Mouse (Mus musculus): ENCODE results near the gene Pcolce. TPM values are rescaled to one million over a fixed set of nuclear protein-coding genes. Genes with fewer than 3 reads are reported as not detected.

Gene Pcolce
- polyA plus RNA-seq, 1 experiment from 2014 or later, result 75.5 TPM

DNA sequence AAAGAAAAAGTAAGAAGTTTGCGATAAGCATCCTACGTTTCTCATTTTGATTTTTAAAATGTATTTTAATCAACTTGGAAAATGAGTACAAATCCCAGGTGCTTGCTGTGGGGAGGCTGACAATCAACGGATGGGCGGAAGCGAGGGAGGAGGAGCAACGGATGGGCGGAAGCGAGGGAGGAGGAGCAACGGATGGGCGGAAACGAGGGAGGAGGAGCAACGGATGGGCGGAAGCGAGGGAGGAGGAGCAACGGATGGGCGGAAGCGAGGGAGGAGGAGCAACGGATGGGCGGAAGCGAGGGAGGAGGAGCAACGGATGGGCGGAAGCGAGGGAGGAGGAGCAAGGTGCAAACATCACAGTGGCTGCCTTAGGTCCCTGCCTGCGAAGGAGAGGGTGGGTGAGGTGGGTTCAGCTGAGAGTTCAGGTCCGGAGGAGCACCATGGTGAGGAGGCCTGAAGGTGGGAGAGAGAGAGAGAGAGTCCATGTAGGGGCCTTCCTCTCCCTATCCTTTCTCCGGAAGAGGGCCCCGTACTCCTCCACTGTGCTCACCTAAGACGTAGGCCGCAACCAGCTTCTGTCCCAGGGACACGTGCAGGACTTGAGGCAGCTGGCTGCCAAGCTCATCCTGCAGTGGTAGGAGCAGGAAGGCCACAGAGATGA, 16.9 kb downstream of the Pcolce start:
- H3K9me3 ChIP-seq (ENCODE audit: control insufficient read depth, low read length), result no peaks in the 10 kb centered on the region
- H3K27me3 ChIP-seq (ENCODE audit: control insufficient read depth, insufficient read depth, low read length), result no peaks in the 10 kb centered on the region
- H3K27ac ChIP-seq (ENCODE audit: low read depth, low read length), result no peak overlapping the region
- no peak for DNase-seq (ENCODE audit: low spot score)
- WGBS, result 29% methylated on average over 26 of the region's 30 CpGs
- H3K4me2 ChIP-seq (ENCODE audit: low read depth), result peak overlapping the region; percentile 26; the same call in 1 of the 2 replicates
- no peak for ATAC-seq (ENCODE audit: insufficient read depth, low FRiP score, low TSS enrichment)
- H3K9ac ChIP-seq (ENCODE audit: low read length), result no peak overlapping the region
- H3K4me1 ChIP-seq (ENCODE audit: control insufficient read depth, insufficient read depth, low read length), result peaks cover 10% of the 10 kb centered on the region; the same call in 1 of the 2 replicates
- peaks cover 2% of the 10 kb centered on the region; the same call in 1 of the 2 replicates for H3K36me3 ChIP-seq (ENCODE audit: control insufficient read depth, insufficient read depth, low read length)
- H3K4me3 ChIP-seq (ENCODE audit: low read depth, low read length), result no peak overlapping the region

DNA sequence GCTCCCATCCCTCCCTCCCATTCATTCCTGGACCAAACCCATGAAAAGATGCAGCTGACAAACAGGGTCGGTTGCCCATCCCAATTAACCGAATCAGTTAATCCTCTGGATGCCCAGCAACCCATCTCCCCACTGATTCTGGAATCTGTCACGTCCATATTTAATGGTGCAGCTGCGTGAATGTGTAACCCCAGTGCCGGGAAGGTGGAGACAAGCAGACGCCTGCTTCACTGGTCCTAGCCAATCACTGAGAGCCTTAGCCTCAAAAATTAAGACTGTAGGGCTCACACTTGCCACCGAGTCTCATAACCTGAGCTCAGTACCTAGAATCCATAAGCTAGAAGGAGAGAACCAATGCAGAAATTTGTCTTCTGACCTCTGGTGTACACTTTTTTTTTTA, 17.7 kb downstream of the Pcolce start:
- Histone ChIP-seq H3K27me3 (ENCODE audit: control insufficient read depth, insufficient read depth, low read length) (no peaks in the 10 kb centered on the region), H3K36me3 (ENCODE audit: control insufficient read depth, insufficient read depth, low read length) (peaks cover 2% of the 10 kb centered on the region; the same call in 1 of the 2 replicates), H3K4me1 (ENCODE audit: control insufficient read depth, insufficient read depth, low read length) (peaks cover 10% of the 10 kb centered on the region; the same call in 1 of the 2 replicates), H3K4me2 (ENCODE audit: low read depth) (no peak overlapping the region), H3K27ac (ENCODE audit: low read depth, low read length) (no peak overlapping the region), H3K9ac (ENCODE audit: low read length) (no peak overlapping the region), H3K4me3 (ENCODE audit: low read depth, low read length) (no peak overlapping the region), H3K9me3 (ENCODE audit: control insufficient read depth, low read length) (no peaks in the 10 kb centered on the region)
- DNase-seq (ENCODE audit: low spot score) (no peak), ATAC-seq (ENCODE audit: insufficient read depth, low FRiP score, low TSS enrichment) (no peak)
- WGBS, result 72% methylated on average over 7 of the region's 7 CpGs

DNA sequence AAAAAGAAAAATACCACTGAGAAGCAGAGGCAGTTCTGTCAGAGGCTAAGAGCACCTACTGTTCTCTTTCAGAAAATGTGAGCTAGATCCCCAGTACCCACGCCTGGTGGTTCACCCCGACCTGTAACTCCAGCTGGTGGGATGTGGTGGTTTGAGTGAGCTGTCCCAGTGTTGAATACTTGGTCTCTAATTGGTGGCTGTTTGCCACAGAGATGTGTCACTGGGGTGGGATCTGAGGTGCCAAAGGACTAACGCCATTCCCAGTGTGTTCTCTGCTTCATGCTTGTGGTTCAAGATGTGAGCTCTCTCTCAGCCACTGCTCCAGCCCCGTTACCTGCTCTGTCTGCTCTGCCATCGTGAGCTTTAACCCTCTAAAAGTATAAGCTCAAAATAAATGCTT, 23.1 kb downstream of the Pcolce start:
- H3K27me3 ChIP-seq (ENCODE audit: control insufficient read depth, insufficient read depth, low read length), result no peaks in the 10 kb centered on the region
- ATAC-seq (ENCODE audit: insufficient read depth, low FRiP score, low TSS enrichment) (no peak), DNase-seq (ENCODE audit: low spot score) (no peak)
- H3K9ac ChIP-seq (ENCODE audit: low read length), result no peak overlapping the region
- no peak overlapping the region for H3K27ac ChIP-seq (ENCODE audit: low read depth, low read length)
- H3K4me1 ChIP-seq (ENCODE audit: control insufficient read depth, insufficient read depth, low read length), result no peaks in the 10 kb centered on the region
- H3K9me3 ChIP-seq (ENCODE audit: control insufficient read depth, low read length), result no peaks in the 10 kb centered on the region
- no peaks in the 10 kb centered on the region for H3K36me3 ChIP-seq (ENCODE audit: control insufficient read depth, insufficient read depth, low read length)
- H3K4me3 ChIP-seq (ENCODE audit: low read depth, low read length), result no peak overlapping the region
- WGBS, result 74% methylated on average over 5 of the region's 5 CpGs
- no peak overlapping the region for H3K4me2 ChIP-seq (ENCODE audit: low read depth)

DNA sequence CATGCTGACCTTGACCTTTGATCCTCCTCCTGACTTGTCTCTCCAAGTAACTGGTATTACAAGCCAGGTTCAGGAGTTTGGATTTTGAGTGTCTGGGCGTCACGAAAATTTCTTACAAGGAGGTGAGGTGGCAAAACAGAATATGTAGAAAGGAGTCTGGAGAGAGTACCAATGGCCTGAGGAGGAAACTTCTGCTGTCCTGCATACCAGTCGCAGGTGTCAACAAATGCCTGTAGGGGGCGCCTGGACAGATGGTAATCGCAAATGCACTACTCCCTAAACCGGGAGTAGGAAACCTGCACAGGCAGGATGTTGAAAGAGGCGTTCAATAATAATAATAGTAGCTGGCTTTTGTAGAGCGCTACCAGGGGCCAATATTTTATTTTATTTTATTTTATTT, 28.6 kb downstream of the Pcolce start:
- Histone ChIP-seq H3K4me3 (ENCODE audit: low read depth, low read length) (no peak overlapping the region), H3K27me3 (ENCODE audit: control insufficient read depth, insufficient read depth, low read length) (peaks cover 15% of the 10 kb centered on the region), H3K9ac (ENCODE audit: low read length) (no peak overlapping the region), H3K36me3 (ENCODE audit: control insufficient read depth, insufficient read depth, low read length) (no peaks in the 10 kb centered on the region), H3K4me2 (ENCODE audit: low read depth) (no peak overlapping the region), H3K9me3 (ENCODE audit: control insufficient read depth, low read length) (no peaks in the 10 kb centered on the region), H3K27ac (ENCODE audit: low read depth, low read length) (no peak overlapping the region), H3K4me1 (ENCODE audit: control insufficient read depth, insufficient read depth, low read length) (no peaks in the 10 kb centered on the region)
- peak; percentile 53 for DNase-seq (ENCODE audit: low spot score)
- ATAC-seq (ENCODE audit: insufficient read depth, low FRiP score, low TSS enrichment), result no peak
- WGBS, result 33% methylated on average over 8 of the region's 8 CpGs

DNA sequence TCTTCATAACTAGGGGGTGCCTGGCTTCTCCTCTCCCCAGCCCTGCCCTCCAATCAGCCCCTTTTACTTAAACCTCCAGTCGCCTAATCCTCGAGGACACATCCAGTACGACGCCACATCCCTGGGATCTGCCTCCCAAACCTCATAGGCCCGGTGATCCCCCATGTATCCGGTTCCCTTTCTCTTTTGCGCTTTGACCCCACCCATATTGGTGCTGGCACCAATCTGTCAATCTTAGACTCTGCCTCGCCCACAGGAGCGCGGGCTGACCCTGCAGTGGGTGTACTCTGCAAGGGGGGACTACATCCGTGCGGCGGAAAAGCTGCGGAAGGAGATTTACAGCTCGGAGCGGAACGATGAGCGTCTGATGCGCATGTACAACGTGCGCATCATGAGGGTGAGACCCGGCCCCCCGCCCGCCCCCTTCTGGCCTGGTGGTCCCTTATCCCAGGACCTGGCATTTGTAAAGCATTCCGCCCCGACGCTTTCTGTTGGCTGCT, 29.9 kb downstream of the Pcolce start:
- Histone ChIP-seq H3K4me3 (ENCODE audit: low read depth, low read length) (peak overlapping the region; percentile 24), H3K4me2 (ENCODE audit: low read depth) (peak overlapping the region; percentile 38), H3K9ac (ENCODE audit: low read length) (peak overlapping the region; percentile 39), H3K36me3 (ENCODE audit: control insufficient read depth, insufficient read depth, low read length) (no peaks in the 10 kb centered on the region), H3K27ac (ENCODE audit: low read depth, low read length) (no peak overlapping the region), H3K4me1 (ENCODE audit: control insufficient read depth, insufficient read depth, low read length) (no peaks in the 10 kb centered on the region), H3K27me3 (ENCODE audit: control insufficient read depth, insufficient read depth, low read length) (peaks cover 15% of the 10 kb centered on the region), H3K9me3 (ENCODE audit: control insufficient read depth, low read length) (no peaks in the 10 kb centered on the region)
- ATAC-seq (ENCODE audit: insufficient read depth, low FRiP score, low TSS enrichment), result peak; percentile 45
- peak; percentile 69 for DNase-seq (ENCODE audit: low spot score)
- 22% methylated on average over 27 of the region's 27 CpGs for WGBS

DNA sequence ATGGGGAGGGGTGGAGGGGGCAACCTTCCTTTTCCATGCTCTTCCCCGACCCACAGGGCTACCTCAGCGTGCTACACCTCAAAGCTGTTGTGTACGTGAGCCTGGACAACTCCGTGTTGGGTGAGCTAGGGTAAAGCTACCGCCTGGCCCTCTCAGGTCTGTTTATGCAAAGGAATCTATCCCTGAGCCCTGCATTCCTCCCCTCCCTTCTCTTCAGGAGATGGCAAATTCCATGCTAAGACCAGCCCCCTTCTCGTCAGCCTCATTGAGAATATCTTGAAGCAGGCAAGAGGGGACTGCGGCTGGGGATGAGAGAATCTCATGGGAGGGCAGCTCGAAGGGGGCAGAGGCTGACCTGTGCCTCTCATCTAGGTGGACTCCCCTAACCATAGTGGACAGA, 30.9 kb downstream of the Pcolce start:
- H3K9ac ChIP-seq (ENCODE audit: low read length), result no peak overlapping the region
- no peak overlapping the region for H3K4me3 ChIP-seq (ENCODE audit: low read depth, low read length)
- DNase-seq (ENCODE audit: low spot score) (no peak), ATAC-seq (ENCODE audit: insufficient read depth, low FRiP score, low TSS enrichment) (no peak)
- WGBS, result 37% methylated on average over 8 of the region's 8 CpGs
- no peaks in the 10 kb centered on the region for H3K4me1 ChIP-seq (ENCODE audit: control insufficient read depth, insufficient read depth, low read length)
- H3K9me3 ChIP-seq (ENCODE audit: control insufficient read depth, low read length), result no peaks in the 10 kb centered on the region
- no peaks in the 10 kb centered on the region for H3K36me3 ChIP-seq (ENCODE audit: control insufficient read depth, insufficient read depth, low read length)
- peaks cover 15% of the 10 kb centered on the region for H3K27me3 ChIP-seq (ENCODE audit: control insufficient read depth, insufficient read depth, low read length)
- H3K27ac ChIP-seq (ENCODE audit: low read depth, low read length), result no peak overlapping the region
- no peak overlapping the region for H3K4me2 ChIP-seq (ENCODE audit: low read depth)

DNA sequence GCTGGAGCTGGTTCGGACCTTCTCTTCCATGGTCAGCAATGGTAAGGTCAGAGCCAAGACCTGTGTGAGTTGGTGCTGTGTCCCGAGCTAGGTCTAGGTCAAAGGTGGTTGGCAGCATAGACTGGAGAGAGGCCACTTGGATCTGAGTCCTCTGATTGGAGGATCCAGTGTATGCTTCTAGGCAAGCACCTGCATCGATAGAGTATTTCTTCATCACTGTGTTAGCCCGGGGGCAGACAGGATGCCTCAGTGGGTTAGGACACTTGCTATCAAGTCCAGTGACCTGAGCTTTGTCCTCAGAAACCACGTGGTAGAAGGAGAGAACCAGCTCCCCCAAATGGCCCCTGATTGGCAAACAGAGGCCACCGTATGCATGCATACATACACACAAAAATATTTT, 33.3 kb downstream of the Pcolce start:
- whole genome bisulfite sequencing, result 81% methylated on average over 6 of the region's 6 CpGs
- ATAC-seq (ENCODE audit: insufficient read depth, low FRiP score, low TSS enrichment), result no peak
- H3K36me3 ChIP-seq (ENCODE audit: control insufficient read depth, insufficient read depth, low read length), result no peaks in the 10 kb centered on the region

DNA sequence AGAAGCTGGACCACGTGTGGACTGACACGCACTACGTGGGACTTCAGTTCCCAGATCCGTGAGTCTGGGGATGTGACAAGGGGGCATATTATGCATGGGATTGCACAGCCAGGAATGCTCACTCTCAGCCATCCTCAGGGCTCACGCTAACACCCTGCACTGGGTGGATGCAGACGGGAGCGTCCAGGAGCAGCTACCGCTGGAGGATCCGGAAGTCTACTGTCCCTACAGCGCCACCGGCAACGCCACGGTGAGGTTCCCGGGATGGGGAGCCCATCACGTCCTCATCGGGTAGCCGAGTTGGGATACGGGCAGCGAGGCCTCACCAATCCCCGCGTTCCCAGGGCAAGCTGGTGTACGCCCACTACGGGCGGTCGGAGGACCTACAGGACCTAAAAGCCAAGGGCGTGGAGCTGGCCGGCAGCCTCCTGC, 39.1 kb downstream of the Pcolce start:
- no peak for ATAC-seq (ENCODE audit: insufficient read depth, low FRiP score, low TSS enrichment)

More for the DNA sequence above, 33.3 kb downstream of the Pcolce start:
- Histone ChIP-seq H3K4me2 (ENCODE audit: low read depth) (no peak overlapping the region), H3K4me3 (ENCODE audit: low read depth, low read length) (no peak overlapping the region), H3K9ac (ENCODE audit: low read length) (no peak overlapping the region), H3K4me1 (ENCODE audit: control insufficient read depth, insufficient read depth, low read length) (no peaks in the 10 kb centered on the region), H3K27me3 (ENCODE audit: control insufficient read depth, insufficient read depth, low read length) (peaks cover 15% of the 10 kb centered on the region), H3K9me3 (ENCODE audit: control insufficient read depth, low read length) (no peaks in the 10 kb centered on the region), H3K27ac (ENCODE audit: low read depth, low read length) (no peak overlapping the region)
- DNase-seq (ENCODE audit: low spot score), result no peak

More for the DNA sequence above, 39.1 kb downstream of the Pcolce start:
- WGBS, result 8% methylated on average over 27 of the region's 27 CpGs
- H3K4me2 ChIP-seq (ENCODE audit: low read depth), result peak overlapping the region; percentile 45
- DNase-seq (ENCODE audit: low spot score), result peak; percentile 58
- H3K4me1 ChIP-seq (ENCODE audit: control insufficient read depth, insufficient read depth, low read length), result no peaks in the 10 kb centered on the region
- no peaks in the 10 kb centered on the region for H3K36me3 ChIP-seq (ENCODE audit: control insufficient read depth, insufficient read depth, low read length)
- peaks cover 2% of the 10 kb centered on the region; the same call in 1 of the 2 replicates for H3K27me3 ChIP-seq (ENCODE audit: control insufficient read depth, insufficient read depth, low read length)
- peak overlapping the region; percentile 28 for H3K4me3 ChIP-seq (ENCODE audit: low read depth, low read length)
- peak overlapping the region; percentile 47 for H3K9ac ChIP-seq (ENCODE audit: low read length)
- H3K9me3 ChIP-seq (ENCODE audit: control insufficient read depth, low read length), result no peaks in the 10 kb centered on the region
- no peak overlapping the region for H3K27ac ChIP-seq (ENCODE audit: low read depth, low read length)
